Mouse (Mus musculus) frontal cortex, postnatal 10 days (tissue): ENCODE results near the gene Peg10.
"Not testable (repeated sequence)": the region's sequence is repeated elsewhere in the genome, so short reads cannot be mapped to it uniquely, and the experiment has no call there.

Source experiments
- DNase-seq, 2 experiments: peaks; one replicate each; pipeline ENCODE4 v3.0.0; 2022; ENCODE audit warnings: low spot score in 2 of 2, mixed read lengths in 1 of 2

Peg10 gene

GRCm38 (mm10) chr6:4748506-4748961 is 1.4 kb downstream of the Peg10 start:
- peak; percentile 43 to 54 for DNase-seq

- DNase-seq = peak; percentile 92
Measured at GRCm38 (mm10) chr6:4749091-4749490, 2.0 kb downstream of the Peg10 start.

- DNase-seq = no peak
Measured at GRCm38 (mm10) chr6:4751355-4751754, 4.2 kb downstream of the Peg10 start.

DNA sequence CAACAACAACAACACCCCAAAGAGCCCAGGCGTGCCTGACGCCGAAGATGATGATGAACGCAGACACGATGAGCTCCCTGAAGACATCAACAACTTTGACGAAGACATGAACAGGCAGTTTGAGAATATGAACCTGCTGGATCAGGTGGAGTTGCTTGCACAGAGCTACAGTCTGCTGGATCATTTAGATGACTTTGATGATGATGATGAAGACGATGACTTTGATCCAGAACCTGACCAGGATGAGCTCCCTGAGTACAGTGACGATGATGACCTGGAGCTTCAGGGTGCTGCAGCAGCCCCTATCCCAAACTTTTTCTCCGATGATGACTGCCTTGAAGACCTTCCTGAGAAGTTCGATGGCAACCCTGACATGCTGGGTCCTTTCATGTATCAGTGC is 7.2 kb downstream of the Peg10 start:
- DNase-seq = no peak

DNA sequence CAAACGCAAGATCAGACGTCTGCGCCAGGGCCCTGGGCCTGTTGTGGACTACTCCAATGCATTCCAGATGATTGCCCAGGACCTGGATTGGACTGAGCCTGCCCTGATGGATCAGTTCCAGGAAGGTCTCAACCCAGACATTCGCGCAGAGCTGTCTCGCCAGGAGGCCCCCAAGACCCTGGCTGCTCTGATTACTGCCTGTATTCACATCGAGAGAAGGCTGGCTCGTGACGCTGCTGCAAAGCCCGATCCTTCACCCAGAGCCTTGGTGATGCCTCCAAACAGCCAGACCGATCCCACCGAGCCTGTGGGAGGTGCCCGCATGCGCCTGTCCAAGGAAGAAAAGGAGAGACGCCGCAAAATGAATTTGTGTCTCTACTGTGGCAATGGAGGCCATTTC is 7.8 kb downstream of the Peg10 start:
- no peak for DNase-seq

DNA sequence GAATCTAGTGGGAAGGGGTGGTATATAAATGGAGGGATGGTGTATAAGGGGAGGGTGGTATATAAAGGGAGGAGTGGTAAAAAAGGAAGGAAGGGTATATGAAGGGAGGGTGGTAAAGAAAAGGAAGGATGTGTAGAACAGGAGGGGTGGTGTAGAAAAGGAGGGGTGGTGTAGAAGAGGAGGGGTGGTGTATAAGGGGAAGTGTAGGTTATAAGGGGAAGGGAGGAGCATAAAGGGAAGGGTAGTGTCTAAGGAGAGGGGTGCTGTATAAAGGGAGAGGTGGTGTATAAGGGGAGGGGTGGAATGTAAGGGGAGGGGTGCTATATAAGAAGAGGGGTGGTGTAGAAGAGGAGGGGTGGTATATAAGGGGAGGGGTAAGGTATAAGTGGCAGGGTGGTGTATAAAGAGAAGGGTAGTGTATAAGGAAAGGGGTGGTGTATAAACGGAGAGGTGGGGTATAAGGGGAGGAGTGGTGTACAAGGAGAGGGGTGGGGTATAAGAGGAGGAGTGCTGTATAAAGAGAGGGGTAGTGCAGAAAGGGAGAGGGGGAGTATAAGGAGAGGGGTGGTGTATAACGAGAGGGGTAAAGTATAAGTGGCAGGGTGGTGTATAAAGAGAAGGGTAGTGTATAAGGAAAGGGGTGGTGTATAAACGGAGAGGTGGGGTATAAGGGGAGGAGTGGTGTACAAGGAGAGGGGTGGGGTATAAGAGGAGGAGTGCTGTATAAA is 14.5 kb downstream of the Peg10 start:
- not testable (repeated sequence) for DNase-seq

GRCm38 (mm10) chr6:4762252-4762651 is 15.1 kb downstream of the Peg10 start:
- no peak for DNase-seq

DNA sequence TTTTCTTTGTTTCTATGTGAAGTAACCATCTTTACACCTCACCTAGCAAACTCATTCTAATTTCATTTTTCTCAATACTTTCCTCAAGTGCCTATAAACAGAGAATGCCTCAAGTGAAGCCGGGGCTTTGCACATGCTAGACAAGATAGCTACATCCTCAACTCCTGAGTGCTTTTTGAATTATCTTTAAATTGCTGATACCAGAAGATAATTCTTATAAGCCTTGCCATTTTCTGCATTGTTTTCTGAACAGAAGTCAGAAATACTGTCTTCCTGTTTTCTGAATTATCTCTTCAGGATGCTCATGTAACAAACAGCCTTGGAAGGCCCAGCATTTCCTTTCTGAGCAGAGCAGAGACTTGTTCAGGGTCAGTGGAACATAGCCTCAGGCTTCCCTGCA is 49.2 kb downstream of the Peg10 start:
- no peak for DNase-seq

- DNase-seq = not testable (repeated sequence)
Measured at GRCm38 (mm10) chr6:4797317-4797716, 50.2 kb downstream of the Peg10 start.

DNA sequence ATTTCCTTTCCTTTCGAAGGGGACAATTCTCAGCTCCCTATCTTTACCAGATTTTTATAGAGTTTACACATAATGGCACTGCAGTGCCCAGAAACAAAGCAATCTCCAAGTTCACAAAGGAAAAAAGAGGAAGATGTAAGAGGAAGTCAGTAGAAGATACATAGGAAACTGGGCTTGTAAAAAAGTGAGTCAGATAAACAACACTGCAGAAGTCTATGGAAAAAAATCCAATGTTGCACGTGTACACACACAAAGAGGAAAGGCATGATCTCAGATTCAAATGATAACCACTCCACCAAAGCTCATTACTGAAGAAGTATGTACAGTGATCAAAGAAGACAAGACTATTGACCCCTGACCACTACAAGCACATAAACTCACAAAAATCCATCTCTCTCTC is 51.3 kb downstream of the Peg10 start:
- DNase-seq = no peak

- no peak for DNase-seq
Measured at GRCm38 (mm10) chr6:4799359-4799758, 52.3 kb downstream of the Peg10 start.

- DNase-seq = no peak
Measured at GRCm38 (mm10) chr6:4806981-4807380, 59.9 kb downstream of the Peg10 start.
